Mouse (Mus musculus) lung, adult 18-20 months (tissue): ENCODE measurements at regions not wholly inside any gene's neighbourhood (a gene's known extent, or its start where the extent isn't known, plus 50 kb on each side); places are given as distances from the start of the nearest gene placed in this dataset.

ENCODE experiments used
- DNase-seq, 2 experiments: peaks; one replicate each; pipeline ENCODE4 v3.0.0; 2022; ENCODE audit warnings: mixed read lengths in 2 of 2

- DNase-seq, result no peak
Observed at GRCm38 (mm10) chr4:82161232-82161631, 544.3 kb downstream of the Nfib start.

GRCm38 (mm10) chr4:82160233-82160632 is 545.3 kb downstream of the Nfib start:
- DNase-seq, result no peak

- DNase-seq, result no peak
Observed at GRCm38 (mm10) chr4:82155642-82156320, 549.8 kb downstream of the Nfib start.

- DNase-seq, result no peak
Observed at GRCm38 (mm10) chr4:82154021-82154555, 551.5 kb downstream of the Nfib start.

- no peak for DNase-seq
Observed at GRCm38 (mm10) chr4:82153604-82154003, 551.9 kb downstream of the Nfib start.

GRCm38 (mm10) chr4:82149957-82150356 is 555.6 kb downstream of the Nfib start:
- DNase-seq, result no peak

- no peak for DNase-seq
Observed at GRCm38 (mm10) chr4:82148129-82149064, 557.2 kb downstream of the Nfib start.

- DNase-seq, result no peak
Observed at GRCm38 (mm10) chr4:82142391-82142790, 563.2 kb downstream of the Nfib start.

GRCm38 (mm10) chr4:82139806-82140205 is 565.7 kb downstream of the Nfib start:
- DNase-seq, result no peak

- no peak for DNase-seq
Observed at GRCm38 (mm10) chr4:82139016-82139415, 566.5 kb downstream of the Nfib start.

GRCm38 (mm10) chr4:82132851-82133250 is 572.7 kb downstream of the Nfib start:
- DNase-seq, result no peak

GRCm38 (mm10) chr4:82132326-82132725 is 573.2 kb downstream of the Nfib start:
- no peak for DNase-seq

- no peak for DNase-seq
Observed at GRCm38 (mm10) chr4:82129471-82129870, 576.1 kb downstream of the Nfib start.

GRCm38 (mm10) chr4:82123733-82124132 is 581.8 kb downstream of the Nfib start:
- no peak for DNase-seq

- DNase-seq, result no peak
Observed at GRCm38 (mm10) chr4:82123101-82123500, 582.4 kb downstream of the Nfib start.

- DNase-seq, result no peak
Observed at GRCm38 (mm10) chr4:82120796-82121195, 584.8 kb downstream of the Nfib start.

GRCm38 (mm10) chr4:82120326-82120725 is 585.2 kb downstream of the Nfib start:
- DNase-seq, result no peak

GRCm38 (mm10) chr4:82101837-82102236 is 603.7 kb downstream of the Nfib start:
- DNase-seq, result no peak

GRCm38 (mm10) chr4:82099970-82100368 is 605.6 kb downstream of the Nfib start:
- DNase-seq, result no peak

GRCm38 (mm10) chr4:82098986-82099969 is 606.3 kb downstream of the Nfib start:
- DNase-seq, result no peak

- DNase-seq, result no peak
Observed at GRCm38 (mm10) chr4:82092296-82093230, 613.0 kb downstream of the Nfib start.
